Mouse (Mus musculus): ENCODE data around the gene Rgl2.

Rgl2 gene

DNA sequence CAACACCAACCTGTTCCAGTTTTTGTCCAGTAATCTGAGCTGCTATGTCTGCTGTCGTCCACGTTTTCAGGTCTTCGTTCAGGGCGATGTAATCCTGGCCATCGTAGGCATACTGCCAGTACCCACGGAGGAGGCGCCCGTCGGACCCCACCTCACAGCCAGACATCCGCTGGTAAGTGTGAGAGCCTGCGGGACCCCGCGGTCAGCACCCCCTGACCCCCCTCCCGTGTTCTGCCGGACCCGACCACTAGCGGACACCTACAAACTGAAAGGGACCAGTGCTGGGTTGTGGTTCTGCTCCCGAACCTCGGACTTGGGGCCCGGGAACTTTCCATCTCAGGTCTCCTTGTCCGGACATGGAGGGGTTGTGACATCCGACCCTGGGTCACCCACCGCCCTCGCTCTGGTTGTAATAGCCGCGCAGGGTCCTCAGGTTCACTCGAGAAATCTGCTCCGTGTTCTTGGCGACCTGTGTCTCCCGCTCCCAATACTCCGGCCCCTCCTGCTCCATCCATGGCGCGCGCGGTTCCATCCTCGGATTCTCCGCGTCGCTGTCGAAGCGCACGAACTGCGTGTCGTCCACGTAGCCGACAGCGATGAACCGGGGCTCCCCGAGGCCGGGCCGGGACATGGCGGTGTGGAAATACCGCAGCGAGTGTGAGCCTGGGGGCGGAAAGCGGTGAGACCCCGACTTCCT is 48.7 kb downstream of the Rgl2 start:
- DNase-seq, result peak in 1 of 2 experiments; percentile 36

GRCm38 (mm10) chr17:33978631-33979031 is 49.3 kb downstream of the Rgl2 start:
- peak; percentile 91 to 97 for DNase-seq

DNA sequence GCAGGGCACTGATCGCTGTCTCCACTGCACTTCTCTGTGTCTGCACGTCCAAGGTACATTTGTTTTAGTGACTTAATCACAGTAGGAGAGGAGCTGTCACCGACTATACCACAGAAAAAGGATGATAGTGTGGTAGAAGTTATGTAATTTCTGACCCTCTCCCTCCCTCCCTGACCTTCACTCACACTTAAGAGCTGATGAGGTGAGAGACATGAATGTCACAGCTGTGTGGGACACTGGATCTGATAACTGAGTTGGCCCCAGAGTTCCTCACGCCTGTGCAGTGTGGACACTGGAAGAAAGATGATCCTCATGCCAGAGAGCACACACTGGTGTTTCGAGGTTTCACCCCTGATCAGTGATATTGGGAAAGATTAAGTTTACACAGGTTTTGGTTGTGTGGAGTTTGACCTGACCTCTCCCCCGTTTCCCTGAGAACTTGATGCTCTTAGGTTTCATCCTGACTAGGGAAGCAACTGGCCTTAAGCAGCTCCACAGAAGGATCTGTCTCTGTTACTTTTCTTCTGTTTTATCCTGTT is 50.2 kb downstream of the Rgl2 start:
- no peak for DNase-seq

- DNase-seq, result no peak
Observed at GRCm38 (mm10) chr17:33980181-33981035, 51.1 kb downstream of the Rgl2 start.

GRCm38 (mm10) chr17:33981192-33981909 is 52.0 kb downstream of the Rgl2 start:
- DNase-seq, result peak; percentile 94

DNA sequence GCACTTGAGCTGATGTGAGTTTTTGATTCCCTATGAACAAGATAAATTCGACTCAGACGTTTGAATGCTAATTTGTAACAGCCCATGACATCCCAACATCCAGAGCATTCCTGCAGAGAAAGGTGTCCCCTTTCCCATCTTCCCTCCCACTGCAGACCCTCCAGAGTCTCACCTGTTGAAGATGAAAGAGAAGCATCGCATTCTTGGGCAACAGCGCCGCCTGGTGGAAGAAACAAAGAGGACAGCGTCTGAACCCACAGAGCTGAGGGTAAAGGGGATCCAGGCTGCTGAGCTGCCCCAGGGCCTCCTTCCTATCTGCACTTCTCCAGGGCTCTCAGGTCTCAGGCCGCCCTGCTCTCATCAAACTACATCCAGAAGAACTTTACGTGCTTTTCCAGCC is 52.8 kb downstream of the Rgl2 start:
- peak; percentile 64 to 82 for DNase-seq
